Mouse (Mus musculus) kidney, postnatal 10 days (tissue): ENCODE results near the gene Sfta2.

Experiments
- DNase-seq: peaks from one replicate; pipeline ENCODE4 v3.0.0; 2021; ENCODE audit warnings: mixed read lengths

The Sfta2 gene

DNA sequence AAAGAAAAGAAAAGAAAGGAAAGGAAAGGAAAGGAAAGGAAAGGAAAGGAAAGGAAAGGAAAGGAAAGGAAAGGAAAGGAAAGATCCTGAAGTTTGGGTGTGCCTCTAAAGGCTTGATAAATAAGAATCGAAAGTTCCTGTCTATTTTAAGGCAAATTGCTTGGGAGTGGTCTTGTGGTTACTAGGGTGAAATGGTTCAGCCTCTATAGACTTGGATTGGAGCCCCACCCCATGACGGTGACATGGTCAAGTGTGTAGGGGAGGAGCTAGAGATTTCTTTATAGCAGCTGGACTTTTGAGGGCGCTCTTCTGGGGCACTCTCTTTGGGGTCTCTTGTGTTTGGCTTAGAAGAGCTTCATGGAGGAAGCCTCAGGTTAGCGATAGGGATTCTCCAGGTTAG is 7.6 kb upstream of the Sfta2 start:
- no peak for DNase-seq

GRCm38 (mm10) chr17:35594456-35594855 is 6.9 kb upstream of the Sfta2 start:
- DNase-seq = no peak

DNA sequence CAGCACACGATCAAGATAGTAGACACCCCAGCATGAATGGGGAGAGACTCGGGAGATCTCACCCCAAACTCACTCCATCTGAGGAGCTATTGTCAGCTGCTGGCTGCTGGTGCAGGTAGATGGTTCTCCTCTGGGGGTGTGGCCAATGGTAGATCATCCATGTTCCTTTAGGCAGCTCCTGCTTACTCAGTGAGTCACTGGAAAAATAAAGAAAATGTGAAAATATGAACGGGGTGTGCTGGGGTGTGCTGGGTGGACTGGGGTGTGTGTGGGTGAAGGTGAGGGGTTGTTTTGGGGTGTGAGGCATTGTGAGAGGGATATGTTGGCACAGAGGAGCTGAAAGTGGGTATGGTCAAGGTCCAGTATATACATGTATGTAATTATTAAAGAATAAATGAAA is 4.0 kb upstream of the Sfta2 start:
- no peak for DNase-seq

DNA sequence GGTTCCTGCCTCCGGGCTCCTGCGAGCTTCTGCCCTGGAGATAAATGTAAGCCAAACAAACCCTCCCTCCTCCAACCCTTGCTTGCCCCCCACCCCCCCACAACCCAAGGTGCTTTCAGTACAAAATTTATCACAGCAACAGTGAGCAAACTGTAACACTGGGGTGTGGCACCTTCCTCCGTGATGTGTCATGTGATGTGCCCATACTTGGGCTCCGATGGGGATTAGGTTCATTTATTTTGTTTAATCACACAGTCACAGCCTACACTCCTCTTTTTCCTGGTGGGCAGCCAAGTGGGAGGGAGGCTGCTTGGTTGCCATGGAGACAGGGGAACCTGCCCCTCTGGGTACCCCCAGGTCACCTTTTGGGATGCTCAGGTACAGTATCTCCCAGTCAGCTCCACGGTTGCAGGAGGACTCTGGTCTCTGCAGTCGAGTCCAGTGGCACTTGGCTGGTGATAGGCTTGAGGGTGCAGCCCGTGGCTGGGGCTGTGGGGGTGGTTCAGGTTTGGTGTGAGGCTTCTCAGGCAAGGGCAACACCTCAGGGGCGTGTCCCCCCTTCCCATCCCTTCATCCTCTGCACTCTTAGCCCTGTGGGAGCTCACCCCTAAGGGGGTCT is 496 bp downstream of the Sfta2 start:
- no peak for DNase-seq

DNA sequence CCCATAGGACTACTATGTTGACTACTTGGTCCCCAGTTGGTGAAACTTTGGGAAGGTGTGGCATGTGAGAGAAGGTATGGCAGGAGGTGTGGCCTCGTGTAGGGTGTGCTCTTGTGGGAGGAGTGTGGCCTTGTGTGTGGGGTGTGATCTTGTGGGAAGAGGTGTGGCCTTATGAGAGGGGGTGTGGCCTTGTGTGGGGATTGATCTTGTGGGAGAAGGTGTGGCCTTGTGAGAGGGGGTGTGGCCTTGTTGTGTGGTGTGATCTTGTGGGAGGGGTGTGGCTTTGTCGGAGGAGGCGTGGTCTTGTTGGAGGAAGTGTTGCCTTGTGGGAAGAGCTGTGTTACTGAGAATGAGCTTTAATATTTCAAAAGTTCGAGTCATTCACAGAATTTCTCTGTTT is 15.8 kb downstream of the Sfta2 start:
- DNase-seq = no peak

DNA sequence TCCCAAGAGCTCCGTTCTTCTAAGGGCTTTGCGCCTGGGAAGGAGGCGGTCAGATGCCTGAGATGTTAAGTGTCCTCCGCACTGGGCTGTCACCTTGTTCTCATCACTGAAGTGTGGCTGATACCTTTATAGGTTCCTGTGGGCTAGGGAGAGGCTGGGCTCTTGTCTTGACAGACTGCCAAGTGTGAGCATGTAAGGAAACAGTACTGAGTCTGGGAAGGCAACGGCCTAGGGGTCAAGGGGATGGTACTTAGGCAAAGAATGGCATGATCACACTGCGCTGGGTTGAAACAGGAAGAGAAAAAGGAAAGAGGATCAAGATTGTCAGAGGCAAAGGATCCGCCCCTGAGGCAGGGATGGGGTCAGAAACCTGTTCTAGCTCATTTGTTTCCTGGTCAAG is 25.2 kb downstream of the Sfta2 start, which contains the start of gene Gm9573:
Gene Gm9573, minus strand, starts transcription at position 101 of the 400 bp plus-strand sequence.
- DNase-seq = no peak

DNA sequence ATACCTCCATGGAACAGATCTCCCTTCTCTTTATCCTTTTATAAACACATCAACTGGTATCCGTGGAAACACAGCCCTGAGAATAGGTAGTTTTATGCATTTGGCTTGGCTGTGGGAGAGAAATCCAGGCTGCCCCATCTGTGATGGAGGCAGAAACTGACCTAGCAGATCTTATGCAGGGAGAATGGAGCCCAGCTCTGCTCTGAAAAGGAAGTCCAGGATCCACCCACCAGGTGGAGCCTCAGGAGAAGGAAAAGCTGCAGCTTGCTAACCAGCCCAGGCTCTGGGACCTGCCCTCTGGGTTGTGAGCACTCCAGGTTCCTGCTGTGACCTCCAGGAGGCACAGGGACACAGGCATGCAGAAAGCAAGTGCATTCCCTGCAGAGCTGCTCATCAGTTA is 32.6 kb downstream of the Sfta2 start:
- DNase-seq = peak; percentile 69

- no peak for DNase-seq
Measured at GRCm38 (mm10) chr17:35635202-35635601, 33.9 kb downstream of the Sfta2 start.

- DNase-seq = peak; percentile 84
Measured at GRCm38 (mm10) chr17:35635699-35636111, 34.4 kb downstream of the Sfta2 start.

GRCm38 (mm10) chr17:35636363-35636762 is 35.0 kb downstream of the Sfta2 start:
- peak; percentile 60 for DNase-seq

GRCm38 (mm10) chr17:35638475-35639190 is 37.3 kb downstream of the Sfta2 start:
- peak; percentile 80 for DNase-seq

DNA sequence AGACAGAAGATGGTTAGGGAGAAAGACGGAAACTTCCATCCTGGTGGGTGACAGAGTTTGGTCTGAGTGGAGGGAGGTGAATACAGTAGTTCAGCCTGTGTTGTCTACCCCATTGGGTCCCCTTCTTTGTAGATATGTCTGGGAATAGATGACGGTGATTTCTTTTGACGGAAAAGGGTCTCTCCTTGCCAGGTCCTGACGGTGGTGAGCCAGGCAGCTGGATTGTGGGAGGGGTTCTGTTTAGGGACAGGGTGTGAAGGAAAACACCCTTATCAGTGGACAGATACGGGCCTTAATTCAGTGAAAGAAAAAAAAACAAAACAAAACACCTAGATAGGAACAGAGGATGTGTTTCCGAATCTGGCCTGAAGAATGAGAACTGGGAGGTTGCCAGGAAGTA is 38.0 kb downstream of the Sfta2 start:
- DNase-seq = no peak

- DNase-seq = no peak
Measured at GRCm38 (mm10) chr17:35643609-35644236, 42.4 kb downstream of the Sfta2 start, which contains the start of gene Mucl3. TSS of gene Mucl3 (minus strand) at chr17:35643695.

DNA sequence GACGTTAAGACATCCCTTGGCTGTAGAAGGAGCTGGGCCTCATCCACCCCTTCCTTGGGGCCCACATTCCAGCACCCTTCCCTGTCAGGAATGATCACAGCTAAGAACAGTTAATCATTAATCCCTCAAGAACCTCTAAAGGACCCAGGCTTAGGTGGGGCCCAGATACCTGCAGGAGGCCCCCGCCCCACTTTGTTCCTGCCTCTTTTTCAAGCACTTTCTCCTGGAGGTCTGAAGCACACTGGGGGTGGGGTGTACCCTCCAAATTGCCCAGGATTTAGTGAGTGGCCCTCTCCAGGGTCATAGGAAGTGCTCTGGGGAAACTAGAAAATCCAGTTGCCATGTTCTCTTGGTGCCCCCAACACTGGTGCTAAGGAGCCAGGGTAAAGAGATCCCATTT is 48.1 kb downstream of the Sfta2 start:
- DNase-seq = peak; percentile 45

- DNase-seq = no peak
Measured at GRCm38 (mm10) chr17:35653086-35653485, 51.7 kb downstream of the Sfta2 start.

DNA sequence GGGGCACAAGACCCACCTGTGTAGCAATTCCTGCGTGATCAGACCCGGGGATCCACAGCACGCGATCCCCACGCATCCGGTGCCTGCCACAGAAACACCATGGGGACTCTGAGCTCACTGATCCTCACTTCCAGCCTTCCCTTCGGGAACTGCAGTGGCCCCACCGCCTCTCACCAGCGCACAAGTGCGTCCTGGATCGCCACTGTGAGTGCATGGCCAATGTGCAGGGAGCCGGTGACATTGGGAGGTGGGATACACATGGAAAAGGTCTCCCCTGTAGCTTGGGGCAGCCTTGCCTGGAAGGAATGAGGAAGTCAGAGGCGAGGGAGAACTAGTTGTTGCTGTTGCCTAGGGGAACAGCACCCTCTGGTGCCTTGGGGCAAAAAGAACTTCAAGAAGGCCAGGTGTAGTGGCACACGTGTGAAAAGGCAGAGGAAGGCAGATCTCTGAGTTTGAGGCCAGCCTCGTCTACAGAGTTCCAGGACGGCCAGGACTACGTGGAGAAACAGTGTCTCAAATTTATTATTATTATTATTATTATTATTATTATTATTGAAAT is 64.7 kb downstream of the Sfta2 start:
- peak; percentile 63 for DNase-seq

DNA sequence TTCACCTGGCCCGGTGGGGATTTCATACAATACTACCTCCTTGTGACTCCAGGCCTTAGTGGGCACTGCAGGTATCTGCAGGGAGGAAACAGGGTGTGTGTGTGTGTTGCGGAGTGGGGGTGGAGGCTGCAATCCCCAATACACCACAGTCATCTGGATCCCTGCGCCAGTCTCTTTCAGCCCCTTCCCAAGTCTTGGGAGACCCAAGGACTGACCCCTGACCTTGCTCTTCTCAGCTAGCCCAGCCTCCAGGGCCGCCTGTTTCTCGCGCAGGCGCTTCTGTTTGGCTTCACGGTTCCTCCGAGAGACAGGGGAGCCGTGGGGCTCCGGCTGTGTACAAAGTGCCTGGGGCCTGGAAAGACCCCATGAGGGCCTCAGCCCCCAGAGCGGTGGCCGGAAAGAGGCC is 65.5 kb downstream of the Sfta2 start:
- peak; percentile 55 for DNase-seq

GRCm38 (mm10) chr17:35667334-35668065 is 66.2 kb downstream of the Sfta2 start, which contains the start of gene Vars2:
TSS of gene Vars2 (minus strand) at chr17:35667592.
- peak; percentile 98 for DNase-seq

- DNase-seq = no peak
Measured at GRCm38 (mm10) chr17:35669731-35670130, 68.4 kb downstream of the Sfta2 start.

- DNase-seq = no peak
Measured at GRCm38 (mm10) chr17:35671846-35672245, 70.5 kb downstream of the Sfta2 start.

DNA sequence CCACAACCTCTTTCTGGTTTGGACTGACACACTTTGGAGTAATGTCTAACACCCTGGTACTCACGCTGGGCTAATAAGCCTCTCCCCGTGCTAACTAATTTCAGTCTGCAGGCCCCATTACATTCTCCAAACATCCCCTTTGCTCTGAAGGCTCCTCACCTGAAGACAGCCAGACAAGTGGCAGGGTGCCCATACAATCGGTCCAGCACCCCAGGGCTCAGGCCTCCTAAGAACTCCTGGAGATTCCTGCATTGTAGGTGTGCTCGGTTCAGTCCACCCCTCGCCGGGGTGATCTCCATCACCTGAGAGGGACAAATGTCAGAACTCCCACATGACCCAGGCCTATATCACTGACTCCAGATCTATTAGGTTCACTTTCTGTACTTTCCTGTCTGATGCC is 71.2 kb downstream of the Sfta2 start:
- no peak for DNase-seq

DNA sequence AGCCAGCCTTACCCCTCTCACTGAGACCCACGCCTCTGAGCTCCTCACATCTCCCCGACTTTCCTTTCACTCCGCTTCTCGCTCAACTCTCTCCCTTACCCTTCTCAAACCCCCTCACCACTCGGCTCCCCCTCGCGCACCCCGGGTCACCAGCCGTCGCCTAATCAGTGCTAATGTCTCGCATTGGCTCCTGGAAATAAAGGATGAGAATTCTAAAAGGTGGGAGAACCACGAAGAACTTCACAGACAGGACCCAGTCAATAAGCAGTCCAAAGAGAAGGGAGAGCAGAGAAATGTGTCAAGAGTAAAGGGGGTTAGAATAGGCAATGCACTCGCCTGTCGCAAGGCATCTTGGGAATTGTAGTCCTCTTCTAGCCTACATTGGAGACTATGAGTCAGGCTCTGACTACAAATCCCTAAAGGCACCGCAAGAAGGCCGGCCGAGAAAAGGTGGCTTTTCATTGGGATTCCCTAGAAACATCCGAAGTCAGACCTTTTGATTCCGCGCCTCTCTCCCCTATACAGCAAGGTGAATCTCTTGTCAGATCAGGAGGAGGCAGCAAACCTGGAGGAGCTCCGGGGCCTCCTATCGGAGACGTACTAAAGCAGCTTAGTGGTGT is 72.2 kb downstream of the Sfta2 start, which contains the start of gene Gtf2h4:
Gene Gtf2h4, minus strand, starts transcription at position 324 of the 620 bp plus-strand sequence.
- peak; percentile 93 for DNase-seq
